Mouse (Mus musculus): Measurements from ENCODE around the gene Vmn1r69.

Gene Vmn1r69

GRCm38 (mm10) chr7:10613559-10613958 is at the start of gene Vmn1r69:
Gene Vmn1r69, minus strand, starts transcription at chr7:10613659.
- DNase-seq, result no peak

- no peak for DNase-seq
Measured at GRCm38 (mm10) chr7:10631232-10631631, 17.8 kb upstream of the Vmn1r69 start, which contains the start of gene Vmn1r70. Gene Vmn1r70, plus strand, starts transcription at chr7:10631532.

GRCm38 (mm10) chr7:10558385-10558784 is 55.1 kb downstream of the Vmn1r69 start, which contains the start of gene Vmn1r68:
Gene Vmn1r68, minus strand, starts transcription at chr7:10558485.
- DNase-seq, result no peak

Data from lung, postnatal 10 days (tissue).